Mouse (Mus musculus) mouse trophoblast stem cell (cell line): ENCODE measurements around the gene Cntnap2.
"Not testable (repeated sequence)": the region's sequence is repeated elsewhere in the genome, so short reads cannot be mapped to it uniquely, and the experiment has no call there.

ENCODE experiments used
- in situ Hi-C, 2 experiments: fragments of 300-500 bp; cut with MseI, MboI; formaldehyde crosslinking; loops; 2 replicates in 1 of 2; 3 replicates in 1 of 2; pipeline ENCODE4 v1.15.1; 2025

Cntnap2 gene

DNA sequence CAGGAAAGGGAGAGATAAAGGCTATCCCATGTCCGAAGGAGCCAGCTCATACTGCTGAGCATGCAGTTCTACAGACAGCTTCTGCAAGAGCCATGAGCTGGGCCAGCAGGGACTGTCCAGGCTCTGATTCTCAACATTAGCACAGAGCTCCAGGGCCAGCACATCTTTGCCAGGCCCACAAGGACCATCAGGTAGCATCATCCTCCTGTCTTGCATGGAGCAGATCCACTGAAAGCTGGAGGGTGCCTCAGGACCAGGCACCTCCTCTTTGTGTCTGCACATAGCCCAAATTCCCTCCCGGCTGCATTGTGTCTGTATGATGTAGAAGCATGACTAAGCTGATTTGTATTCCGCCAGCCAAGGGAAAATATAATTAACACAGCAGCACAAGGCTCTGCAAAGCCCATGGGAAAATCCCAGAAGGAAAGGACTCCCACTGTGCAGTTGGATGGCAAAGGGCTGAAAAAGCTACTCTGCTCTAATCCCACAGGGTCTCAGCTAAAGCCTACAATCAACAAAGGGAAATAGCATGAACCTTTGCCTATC lies 2180.3 kb downstream of the Cntnap2 start:
- in situ Hi-C loops: no loop called here

DNA sequence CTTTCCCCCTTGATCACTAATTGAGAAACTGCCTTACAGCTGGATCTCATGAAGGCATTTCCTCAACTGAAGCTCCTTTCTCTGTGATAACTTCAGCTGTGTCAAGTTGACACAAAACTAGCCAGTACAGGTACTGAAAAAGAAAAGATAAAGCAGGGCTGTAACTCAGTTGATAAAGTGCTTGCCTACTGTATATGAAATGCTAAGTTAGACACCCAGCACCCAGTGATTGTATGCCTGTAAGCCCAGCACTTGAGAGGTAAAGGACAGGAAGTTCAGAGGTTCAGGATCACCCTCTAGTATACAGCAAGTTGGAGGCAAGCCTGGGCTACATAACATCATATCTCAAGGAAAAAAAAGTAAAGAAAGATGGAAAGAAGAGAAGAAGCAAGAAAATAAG lies 2182.2 kb downstream of the Cntnap2 start:
- in situ Hi-C loops: no loop called here

DNA sequence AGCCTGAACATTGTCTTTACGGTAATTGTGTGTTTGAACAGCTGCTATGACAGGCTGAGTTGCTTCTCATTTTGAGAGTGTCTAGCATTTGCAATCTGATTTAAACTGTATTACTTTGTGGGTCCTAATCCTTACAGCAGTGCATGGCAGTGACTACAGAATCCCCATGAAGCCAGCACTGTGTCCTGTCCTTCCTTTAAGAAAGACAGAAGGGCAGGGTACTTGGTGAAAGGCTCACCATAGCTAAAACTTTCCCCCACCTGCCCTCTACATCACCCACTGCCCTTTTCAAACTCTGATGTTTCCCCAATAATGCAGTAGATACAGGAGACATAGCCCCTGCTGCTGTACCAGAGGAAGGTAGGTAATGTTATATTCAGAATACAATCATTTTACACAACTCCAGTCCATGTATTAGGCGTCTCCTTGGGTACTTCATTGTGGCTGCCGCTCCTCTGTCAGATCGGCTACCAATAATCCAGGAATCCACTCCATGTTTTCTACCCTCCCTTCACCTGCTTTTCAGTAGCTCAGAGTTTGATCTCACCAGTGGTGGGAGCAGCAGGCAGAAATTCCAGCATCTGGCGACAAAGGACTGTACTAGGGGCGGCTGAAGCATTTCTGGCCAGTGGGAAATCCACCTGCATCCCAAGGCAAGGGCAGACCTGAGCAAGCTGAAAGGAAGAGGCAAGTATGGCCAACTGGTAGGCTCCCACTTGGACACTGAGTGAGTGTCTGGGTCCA lies 2184.9 kb downstream of the Cntnap2 start:
- in situ Hi-C loops: no loop called here

DNA sequence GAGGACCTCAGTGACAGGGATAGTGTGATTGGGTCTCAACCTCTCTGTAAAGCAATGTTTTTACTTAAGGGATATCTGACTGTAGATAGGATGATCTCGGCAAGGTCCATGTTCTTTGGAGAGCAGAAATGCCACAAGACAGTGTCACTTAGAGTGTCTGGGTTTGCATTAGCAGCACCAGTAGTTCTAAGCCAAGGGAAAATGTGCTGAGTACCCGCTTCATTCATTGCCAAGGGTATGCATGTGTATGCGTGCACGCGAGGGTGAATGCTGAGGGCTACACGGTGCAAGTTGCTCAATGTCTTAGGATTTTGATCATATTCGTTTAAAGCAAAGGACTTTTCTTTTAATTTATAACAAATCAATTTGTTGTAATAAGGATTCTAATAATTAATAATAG lies 2185.5 kb downstream of the Cntnap2 start:
- in situ Hi-C loops: no loop called here

DNA sequence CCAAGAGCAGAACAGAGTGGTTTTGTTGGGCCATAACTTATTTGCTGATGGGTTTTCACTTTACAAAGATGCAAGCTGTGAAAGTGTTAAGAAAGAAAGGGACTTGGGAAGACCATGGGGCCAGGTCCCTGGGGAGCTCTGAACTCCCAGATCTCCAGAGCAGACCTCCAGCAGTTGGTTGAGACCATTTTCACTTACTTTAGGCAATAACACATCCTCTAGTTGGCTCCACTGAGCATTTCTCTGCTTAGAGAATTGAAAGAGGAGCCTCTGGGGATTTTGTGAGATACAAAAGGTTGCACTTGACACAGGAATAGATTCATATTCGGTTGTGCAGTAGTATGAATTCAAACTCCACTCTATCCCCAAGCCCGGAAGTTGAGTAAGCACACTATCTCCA lies 2196.1 kb downstream of the Cntnap2 start:
- in situ Hi-C loops: no loop called here

DNA sequence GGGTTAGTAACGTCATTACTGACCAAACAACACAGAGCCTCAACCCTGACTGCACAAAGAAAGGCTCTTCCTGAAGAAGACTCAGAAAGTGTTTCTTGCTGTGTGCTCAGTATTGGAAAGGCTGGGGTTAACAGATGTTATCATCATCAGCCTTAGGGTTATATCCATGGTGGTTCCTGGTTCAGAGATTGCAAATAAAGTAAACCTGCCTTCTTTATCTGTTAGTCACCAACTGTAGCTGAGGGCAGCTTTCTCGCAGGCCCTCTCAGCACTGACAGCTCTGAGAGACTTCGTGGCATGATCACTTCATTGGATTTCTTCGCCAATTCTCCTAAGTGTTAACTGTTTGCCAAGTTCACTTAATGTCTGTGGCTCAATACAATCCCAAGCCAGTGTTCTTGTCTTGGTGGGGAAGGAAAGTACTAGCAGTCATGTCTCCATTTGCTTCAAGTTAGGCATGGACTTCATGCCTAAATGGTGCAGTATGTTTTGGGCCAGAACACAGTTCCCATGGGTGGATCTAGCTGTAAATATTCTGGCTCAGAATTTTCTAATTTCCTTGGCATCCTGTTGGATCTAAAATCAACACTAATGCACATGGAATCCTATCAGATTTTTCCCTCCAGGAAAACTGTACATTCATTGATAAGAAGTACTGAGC lies 2197.2 kb downstream of the Cntnap2 start:
- in situ Hi-C loops: no loop called here

DNA sequence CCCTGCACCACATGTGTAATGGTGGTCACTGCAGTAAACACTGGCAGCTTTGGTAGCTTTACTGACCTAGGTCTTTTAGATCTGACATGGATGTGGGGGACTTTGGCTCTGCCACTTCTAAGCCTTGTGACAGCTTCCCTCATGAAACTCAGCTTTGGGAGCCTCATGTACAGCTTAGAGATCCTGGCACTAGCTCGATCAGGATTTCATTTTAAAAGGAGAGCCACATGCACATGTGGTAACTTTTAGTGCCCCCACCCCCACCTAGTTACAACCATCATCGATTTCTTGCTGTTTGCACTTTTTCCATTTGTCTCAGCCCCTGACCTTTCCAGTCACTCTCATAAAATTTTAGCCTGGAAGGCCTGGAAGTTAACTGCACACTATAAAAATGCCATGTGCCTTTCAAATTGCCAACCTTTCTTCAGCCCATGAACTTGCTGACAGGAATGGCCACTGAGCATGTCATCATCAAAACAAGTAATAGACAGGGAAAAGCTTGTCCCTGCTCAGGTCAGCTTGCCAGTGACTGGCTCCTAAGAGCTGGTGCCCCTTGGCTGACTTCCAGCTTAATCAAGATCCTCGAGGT lies 2197.9 kb downstream of the Cntnap2 start:
- in situ Hi-C loops: no loop called here

DNA sequence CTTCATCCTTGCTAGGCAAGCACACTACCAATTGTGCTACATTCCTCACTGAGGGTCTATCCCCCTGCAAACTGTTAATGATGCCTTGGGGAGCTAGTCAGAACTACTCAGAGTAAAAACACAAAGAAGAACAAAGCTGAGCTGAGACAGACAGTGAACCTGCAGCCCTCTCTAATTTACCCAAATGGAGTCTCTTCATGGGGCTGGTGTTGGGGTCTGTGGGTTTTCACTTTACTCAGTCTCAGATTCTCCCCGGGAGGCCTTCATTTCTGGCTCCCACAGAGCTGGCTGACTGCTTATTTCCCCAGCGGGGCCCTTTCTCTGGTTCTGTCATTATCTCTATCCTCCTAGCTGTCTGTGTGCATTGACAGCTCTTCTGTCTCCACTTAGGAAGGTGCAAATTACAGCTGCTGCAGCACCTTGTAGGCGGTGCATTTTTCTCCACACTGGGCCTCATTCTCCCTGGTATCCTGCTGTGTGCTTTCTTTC lies 2200.5 kb downstream of the Cntnap2 start:
- in situ Hi-C loops: no loop called here

DNA sequence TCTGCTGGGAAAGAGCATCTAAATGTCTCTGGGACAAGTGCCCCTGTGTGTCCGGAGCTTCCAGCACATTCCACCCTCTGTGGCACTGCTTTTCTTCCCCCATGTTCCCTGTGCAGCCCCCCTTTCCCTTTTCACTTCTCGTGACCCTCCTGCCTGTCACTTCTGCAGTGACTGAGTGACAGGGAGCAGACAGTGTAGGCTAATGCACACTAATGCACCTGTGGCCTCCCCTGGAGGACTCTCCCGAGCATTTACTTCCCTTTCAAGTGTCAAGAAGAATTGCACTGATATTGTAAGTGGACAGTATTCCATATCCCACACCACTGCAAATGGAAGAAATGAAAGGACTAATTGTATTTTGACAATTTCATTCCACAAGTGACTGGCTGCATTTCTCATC lies 2208.1 kb downstream of the Cntnap2 start:
- in situ Hi-C loops: no loop called here

DNA sequence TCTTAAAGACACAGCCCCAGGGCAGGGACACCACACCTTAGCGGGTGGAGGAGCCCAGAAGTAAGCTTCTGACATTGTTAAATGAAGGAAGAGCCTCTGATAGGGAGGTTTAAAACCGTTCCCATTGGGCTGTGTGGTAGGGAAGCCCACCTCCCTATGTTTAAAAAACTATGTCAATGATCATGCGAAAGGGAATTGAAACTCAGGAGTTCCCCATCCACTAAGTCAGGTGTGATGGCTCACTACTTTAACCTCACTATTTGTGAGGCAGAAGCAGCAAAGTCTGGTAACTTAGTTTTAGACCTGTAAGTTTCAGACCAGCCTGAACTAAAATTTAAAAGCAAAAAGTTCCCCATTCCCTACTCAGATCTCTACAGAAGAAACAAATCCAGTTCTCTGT lies 2210.3 kb downstream of the Cntnap2 start:
- in situ Hi-C loops: no loop called here

DNA sequence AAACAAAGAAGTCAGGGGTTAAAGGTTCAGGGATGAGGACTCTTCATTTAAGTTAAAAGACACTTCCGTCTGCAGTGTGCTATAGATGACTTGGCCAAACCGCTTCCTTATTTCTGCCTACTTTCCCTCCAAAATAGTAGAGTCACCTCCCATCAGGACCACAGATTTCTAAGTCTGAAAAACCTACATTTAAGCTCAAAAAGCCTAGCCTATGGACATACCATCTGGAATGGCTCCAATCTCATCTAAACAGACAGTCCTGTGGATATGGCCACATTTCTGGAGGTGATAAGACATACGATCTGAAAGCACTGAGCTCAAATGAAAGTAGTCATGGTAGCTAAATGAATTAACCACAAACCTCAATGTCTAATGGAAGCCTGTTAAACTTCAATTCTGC lies 2212.4 kb downstream of the Cntnap2 start:
- in situ Hi-C loops: no loop called here

DNA sequence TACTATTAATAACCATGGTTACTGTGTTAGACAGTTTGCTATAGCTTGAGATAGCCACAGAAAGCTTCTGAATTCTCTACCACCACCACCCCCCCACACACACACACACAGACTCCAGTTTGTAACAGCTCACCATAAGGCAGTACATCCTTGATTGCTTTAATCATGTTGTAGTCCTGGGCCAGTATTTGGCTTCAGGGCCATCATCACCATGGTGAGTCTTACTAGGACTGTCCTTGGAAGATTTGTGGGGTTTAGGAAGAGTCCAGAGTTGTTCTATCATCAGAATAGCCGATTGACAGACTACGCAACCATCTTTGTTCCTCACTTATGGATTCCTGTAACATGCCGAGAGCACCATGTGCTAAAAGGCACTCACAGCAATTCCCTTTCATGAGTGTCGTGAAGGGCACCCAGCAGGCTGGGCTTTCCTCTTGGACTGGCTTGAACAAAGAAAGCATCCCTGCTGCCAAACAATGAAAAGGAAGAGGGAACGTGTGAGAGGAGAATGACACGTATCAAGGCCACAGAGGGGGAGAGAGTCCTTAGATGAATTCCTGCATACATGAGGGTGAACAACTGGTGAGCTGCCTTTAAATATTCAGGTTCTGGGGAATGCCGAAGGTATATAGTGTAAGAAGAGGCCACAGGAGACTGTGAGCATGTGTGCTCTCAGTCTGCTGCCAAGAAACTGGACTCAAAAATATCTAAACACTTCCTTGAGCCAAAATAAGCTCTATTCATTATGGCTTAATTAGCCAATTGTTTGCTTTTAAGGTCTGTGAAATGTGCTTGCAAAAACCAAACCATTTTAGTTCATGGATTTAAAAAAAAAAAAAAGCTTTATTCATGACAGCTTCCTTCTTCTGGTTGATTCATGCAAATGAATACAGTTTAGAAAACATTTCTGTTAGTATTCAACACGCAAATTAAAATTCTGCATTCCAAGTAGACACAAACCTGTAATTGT lies 2213.7 kb downstream of the Cntnap2 start:
- in situ Hi-C loops: no loop called here

DNA sequence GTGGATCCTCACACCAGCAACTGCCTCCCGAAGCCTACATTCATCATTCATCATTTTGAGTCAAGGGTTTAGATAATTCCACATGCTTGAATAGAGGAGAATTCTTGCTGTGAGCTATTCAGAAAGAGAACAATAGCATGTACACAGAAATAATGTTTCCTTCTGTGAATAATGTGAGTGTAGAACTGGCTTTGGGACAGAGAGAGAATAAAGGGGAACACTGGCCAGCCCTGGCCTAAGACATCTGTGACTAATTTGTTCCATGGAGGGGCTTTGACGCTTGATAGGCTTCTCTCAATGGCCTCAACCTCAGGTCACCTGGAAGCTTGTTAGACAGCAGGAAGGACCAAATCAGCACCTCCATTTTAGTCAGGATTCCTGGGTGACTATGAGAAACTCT lies 2215.9 kb downstream of the Cntnap2 start:
- in situ Hi-C loops: no loop called here

DNA sequence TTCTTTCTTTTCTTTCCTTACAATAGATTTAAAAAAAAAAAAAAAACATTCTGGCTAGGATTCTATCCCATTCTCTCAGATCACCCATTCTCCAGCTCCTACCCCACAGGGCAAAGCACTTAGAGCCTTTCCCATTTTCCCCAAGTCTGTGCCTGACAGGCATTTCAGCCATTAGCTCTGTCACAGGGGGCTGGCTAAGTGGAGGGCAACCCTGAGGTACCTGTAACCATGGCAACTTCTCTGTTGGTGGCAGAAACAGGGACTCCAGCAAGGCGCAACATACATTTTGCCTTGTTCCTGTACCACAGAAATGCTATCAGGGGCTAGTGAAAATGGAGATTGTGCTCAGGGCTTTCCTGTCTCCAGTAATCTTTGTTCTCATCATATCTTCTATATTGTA lies 2220.0 kb downstream of the Cntnap2 start:
- in situ Hi-C loops: no loop called here

DNA sequence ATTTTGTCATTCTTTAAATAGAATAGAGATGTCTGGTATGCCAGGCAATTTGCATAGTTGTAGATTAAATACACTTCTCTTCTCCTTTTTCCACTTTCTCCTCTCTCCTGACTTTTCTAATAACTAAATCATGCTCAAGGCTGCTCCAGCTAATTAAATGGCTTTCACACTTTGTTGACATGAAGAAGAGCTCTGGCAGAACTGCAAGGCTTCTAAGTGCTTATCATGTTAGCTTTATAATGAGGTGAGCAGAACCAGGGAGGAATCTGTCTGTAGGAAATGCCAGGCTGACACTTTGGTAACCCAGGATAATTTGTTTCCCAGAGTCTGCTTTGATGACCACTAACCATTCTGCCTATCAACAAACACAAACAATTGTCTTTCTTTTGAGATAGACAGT lies 2222.4 kb downstream of the Cntnap2 start:
- in situ Hi-C loops: no loop called here

DNA sequence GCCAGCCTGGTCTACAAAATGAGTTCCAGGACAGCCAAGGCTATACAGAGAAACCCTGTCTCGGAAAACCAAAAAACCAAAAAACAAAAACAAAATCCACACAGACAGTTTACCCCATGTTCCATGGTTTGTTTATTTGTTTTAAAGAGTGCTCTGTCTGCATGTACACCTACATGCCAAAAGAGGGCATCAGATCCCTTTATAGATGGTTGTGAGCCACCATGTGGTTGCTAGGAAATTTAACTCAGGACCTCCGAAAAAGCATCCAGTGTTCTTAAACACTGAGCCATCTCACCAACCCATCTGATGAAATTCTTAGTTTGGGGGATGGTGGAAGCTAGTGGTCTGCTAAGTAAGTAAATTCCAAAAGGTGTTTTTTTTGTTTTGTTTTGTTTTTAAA lies 2225.6 kb downstream of the Cntnap2 start:
- in situ Hi-C loops: no loop called here

DNA sequence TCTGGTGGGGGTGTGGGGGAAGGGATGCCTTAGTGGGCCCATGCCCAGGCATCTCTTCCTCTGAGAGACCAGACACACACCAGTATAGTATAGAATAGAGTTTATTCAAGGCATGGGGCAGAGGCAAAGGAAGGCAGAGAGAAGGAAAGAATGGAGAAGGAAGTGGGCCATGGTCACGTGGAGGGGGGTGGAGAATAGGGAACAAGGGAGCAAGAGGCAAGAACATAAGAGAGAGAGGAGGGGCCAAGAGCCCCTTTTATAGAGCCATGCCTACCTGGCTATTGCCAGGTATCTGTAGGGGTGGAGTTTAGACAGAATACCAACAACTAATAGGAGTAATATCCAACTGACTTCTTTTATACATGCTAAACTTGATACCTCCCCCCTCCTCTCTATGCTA lies 2226.6 kb downstream of the Cntnap2 start:
- in situ Hi-C loops: no loop called here

DNA sequence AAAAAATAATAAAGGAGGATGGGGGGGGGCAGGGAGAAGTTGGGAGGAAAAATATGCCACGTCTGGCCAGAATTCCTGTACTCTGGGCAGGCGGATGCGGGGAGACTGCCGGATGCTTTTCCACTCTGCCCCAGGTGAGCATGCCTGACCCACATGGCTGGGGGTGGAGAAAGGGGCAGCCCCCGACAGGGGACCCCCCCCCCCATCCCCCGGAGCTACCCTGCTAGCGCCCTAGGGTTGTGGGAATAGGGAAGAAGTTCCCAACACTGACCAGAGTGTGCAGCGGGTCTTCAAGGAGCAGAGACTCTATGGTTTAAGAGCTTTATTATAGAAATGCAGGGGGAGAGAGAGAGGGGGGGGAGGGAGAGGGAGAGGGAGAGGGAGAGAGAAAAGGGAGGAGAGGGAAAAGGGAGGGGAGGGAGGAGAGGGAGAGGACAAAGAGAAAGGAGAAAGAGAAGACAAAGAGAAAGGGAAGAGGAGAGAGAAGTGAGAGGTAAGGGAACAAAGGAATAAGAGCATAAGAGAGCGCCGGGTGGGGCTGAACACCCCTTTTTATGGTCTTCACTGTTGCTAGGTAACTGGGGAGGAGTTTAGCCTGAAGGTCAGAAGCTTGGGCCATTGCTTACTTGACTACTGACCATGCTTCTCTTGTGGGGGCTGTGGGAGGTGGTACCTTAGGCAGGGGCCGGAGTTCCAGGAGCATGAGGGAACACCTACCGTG lies 2227.2 kb downstream of the Cntnap2 start:
- in situ Hi-C loops: not testable (repeated sequence)

DNA sequence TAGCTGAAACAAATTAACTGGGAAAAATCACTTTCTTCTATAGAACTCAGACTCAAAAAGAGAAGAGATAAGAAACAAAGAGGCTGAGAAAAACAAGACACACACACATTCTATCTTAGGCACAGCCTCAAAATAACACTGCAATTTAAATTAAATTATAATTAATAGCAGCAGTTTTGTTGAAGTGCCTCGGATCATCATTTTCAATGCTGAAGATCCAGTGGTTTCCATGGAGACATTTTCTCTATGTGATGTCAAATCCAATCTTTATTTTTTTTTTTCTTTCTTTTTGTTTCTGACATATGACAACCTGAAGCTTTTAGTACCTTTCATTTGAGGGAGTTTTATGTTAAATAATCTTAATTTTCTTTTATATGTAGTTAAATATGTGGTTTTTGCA lies 2228.6 kb downstream of the Cntnap2 start:
- in situ Hi-C loops: no loop called here

DNA sequence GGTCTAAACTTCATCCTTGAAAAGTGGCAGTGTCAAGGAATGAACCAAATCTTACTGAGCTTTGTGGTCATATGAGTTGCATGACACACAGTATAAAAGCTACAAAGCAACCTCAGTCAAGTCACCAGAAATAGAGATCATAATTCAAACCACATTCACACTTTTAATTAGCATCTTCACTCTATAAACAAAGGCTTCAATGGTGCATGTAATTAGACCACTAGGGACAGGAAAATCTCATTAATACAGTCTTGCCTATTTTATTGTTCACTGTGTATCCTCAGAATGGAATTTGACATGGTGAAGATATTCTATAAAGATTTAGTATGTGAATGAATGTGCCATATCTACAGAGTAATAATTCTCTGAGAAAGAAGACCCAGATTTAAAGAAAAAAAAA lies 2232.8 kb downstream of the Cntnap2 start:
- in situ Hi-C loops: no loop called here

DNA sequence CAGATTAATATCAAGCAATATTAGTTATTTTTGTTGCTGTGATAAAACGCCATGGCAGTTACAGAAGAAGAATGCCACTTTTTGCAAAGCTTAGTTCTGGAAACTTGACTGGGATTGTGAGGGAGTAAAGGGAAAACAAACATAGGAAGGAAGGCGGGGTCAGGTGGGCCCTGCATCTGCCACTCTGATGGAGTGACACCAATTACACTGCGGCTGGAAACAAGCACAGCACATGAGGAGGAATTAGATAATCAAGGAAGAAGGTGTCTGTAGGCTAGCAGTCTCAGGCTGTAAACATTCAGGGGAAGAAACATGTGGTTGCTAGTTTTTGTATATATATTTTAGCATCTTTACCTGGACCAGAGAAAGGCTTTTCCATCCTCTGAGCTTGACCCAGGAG lies 2233.3 kb downstream of the Cntnap2 start:
- in situ Hi-C loops: no loop called here
